8 mouse cellular contexts compared by ENCODE assay signal in the genomic region with DNA sequence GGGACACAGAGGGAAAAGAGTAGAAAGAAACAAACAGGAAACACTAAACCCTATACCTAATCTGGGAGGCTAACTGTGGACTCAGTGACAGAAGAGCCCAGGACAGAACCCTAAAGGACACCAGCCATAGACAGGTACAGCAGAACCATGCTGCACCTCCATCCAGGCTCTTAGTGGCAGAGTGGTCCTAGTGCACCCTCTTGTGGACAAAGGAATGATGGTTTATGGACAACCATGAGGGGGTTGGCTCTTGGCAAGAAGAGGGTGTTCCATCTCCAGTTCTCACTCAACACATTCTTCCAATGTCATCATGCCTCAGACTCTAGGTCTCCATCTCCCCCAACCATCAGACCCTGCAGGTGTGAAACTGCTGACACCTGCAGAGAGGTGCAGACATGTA. TPM values are rescaled to one million over a fixed set of nuclear protein-coding genes. Genes with fewer than 3 reads are reported as not detected.
DNase-seq lines count a peak whose midpoint lies in the region; ATAC-seq lines count a peak whose summit lies in the region.

No protein-coding gene starts in this region.

- H3K4me2 ChIP-seq in intestine, embryonic 14.5 days (ENCODE audit: low read length), result no peak overlapping the region
- H3K4me2 ChIP-seq in midbrain, embryonic 11.5 days, result no peak overlapping the region

- no peak overlapping the region for H3K27ac ChIP-seq in intestine, embryonic 14.5 days (ENCODE audit: low read depth)
- H3K27ac ChIP-seq in midbrain, embryonic 11.5 days (ENCODE audit: low read depth, low read length), result no peak overlapping the region

- H3K27me3 ChIP-seq in intestine, embryonic 14.5 days (replicated peaks; ENCODE audit: control insufficient read depth, insufficient read depth, low read length), result no peaks in the 10 kb centered on the region
- H3K27me3 ChIP-seq in midbrain, embryonic 11.5 days (ENCODE audit: control insufficient read depth, insufficient read depth, low read length), result no peaks in the 10 kb centered on the region

- no peaks in the 10 kb centered on the region for H3K9me3 ChIP-seq in intestine, embryonic 14.5 days (ENCODE audit: control insufficient read depth, low read length)
- no peaks in the 10 kb centered on the region for H3K9me3 ChIP-seq in midbrain, embryonic 11.5 days (ENCODE audit: control insufficient read depth, low read length)

- H3K9ac ChIP-seq in intestine, embryonic 14.5 days (ENCODE audit: low read length), result no peak overlapping the region
- no peak overlapping the region for H3K9ac ChIP-seq in midbrain, embryonic 11.5 days (ENCODE audit: low read length)

- no peaks in the 10 kb centered on the region for H3K36me3 ChIP-seq in intestine, embryonic 14.5 days (ENCODE audit: control insufficient read depth, insufficient read depth, low read length)
- H3K36me3 ChIP-seq in midbrain, embryonic 11.5 days (ENCODE audit: control insufficient read depth, insufficient read depth, low read length), result no peaks in the 10 kb centered on the region

- ATAC-seq in granulocyte monocyte progenitor cell, adult 5-6 weeks (replicated peaks; ENCODE audit: poor library complexity, severe bottlenecking), result peak; percentile 78
- no peak for ATAC-seq in intestine, embryonic 14.5 days (replicated peaks; ENCODE audit: low FRiP score, low TSS enrichment, low read depth)
- peak; percentile 52; the same call in 1 of the 2 replicates for ATAC-seq in midbrain, embryonic 11.5 days (ENCODE audit: low FRiP score)

- intact Hi-C loops in left cerebral cortex, postnatal 4 days (cut with DNase I), result no loop called here

- H3K4me3 ChIP-seq in intestine, embryonic 14.5 days (ENCODE audit: low read depth, low read length), result no peak overlapping the region
- no peak overlapping the region for H3K4me3 ChIP-seq in midbrain, embryonic 11.5 days (ENCODE audit: low read depth, low read length)

- DNase-seq in urinary bladder, postnatal 25 days (ENCODE audit: low spot score), result peak; percentile 55
- DNase-seq in urinary bladder, adult 2 months (ENCODE audit: low spot score), result no peak
- DNase-seq in cerebellum, adult 9-11 months, result peak; percentile 78
- DNase-seq in intestine, embryonic 14.5 days (ENCODE audit: low spot score), result peak; percentile 73
- DNase-seq in left cerebral cortex, postnatal 4 days, result peak; percentile 66
- peak; percentile 93 for DNase-seq in midbrain, embryonic 11.5 days (ENCODE audit: low spot score, missing footprints)
- DNase-seq in testis, postnatal 14 days (ENCODE audit: low spot score), result peak; percentile 38

- H3K4me1 ChIP-seq in intestine, embryonic 14.5 days (replicated peaks; ENCODE audit: control insufficient read depth, insufficient read depth, low read length), result no peaks in the 10 kb centered on the region
- H3K4me1 ChIP-seq in midbrain, embryonic 11.5 days (ENCODE audit: control insufficient read depth, insufficient read depth, low read length), result no peaks in the 10 kb centered on the region

RNA-seq across cellular contexts. Expression of gene Atp6v0d1, which starts 11.8 kb away (rescaled TPM):
- 144 and 148 TPM in 2 replicates for polyA plus RNA-seq in urinary bladder, adult 2 months (2012; rRNA removed)
- 112 and 132 TPM in 2 replicates for total RNA-seq in granulocyte monocyte progenitor cell, adult 5-6 weeks (2014; fragmentation: Nextera tagmentation)
- total RNA-seq in granulocyte monocyte progenitor cell, adult 5-6 weeks (2017), result 47.1 and 47.3 TPM in 2 replicates
- polyA plus RNA-seq in intestine, embryonic 14.5 days (2014; fragmentation: Nextera tagmentation; extraction: Ambion mirVana), result 72.7 and 78.5 TPM in 2 replicates
- total RNA-seq in left cerebral cortex, postnatal 4 days (2021), result 100 to 1,000 TPM; 255 to 260 TPM
- polyA plus RNA-seq in midbrain, embryonic 11.5 days (2014; fragmentation: Nextera tagmentation; extraction: Ambion mirVana), result 121 and 129 TPM in 2 replicates

RNA-seq across cellular contexts. Expression of gene Hsd11b2, which starts 35.5 kb away (rescaled TPM):
- 0.49 and 0.52 TPM in 2 replicates for polyA plus RNA-seq in urinary bladder, adult 2 months (2012; rRNA removed)
- total RNA-seq in granulocyte monocyte progenitor cell, adult 5-6 weeks (2014; fragmentation: Nextera tagmentation), result not detected in 2 replicates
- total RNA-seq in granulocyte monocyte progenitor cell, adult 5-6 weeks (2017), result not detected in 2 replicates
- 3.1 and 3.8 TPM in 2 replicates for polyA plus RNA-seq in intestine, embryonic 14.5 days (2014; fragmentation: Nextera tagmentation; extraction: Ambion mirVana)
- total RNA-seq in left cerebral cortex, postnatal 4 days (2021), result not detected
- polyA plus RNA-seq in midbrain, embryonic 11.5 days (2014; fragmentation: Nextera tagmentation; extraction: Ambion mirVana), result 19.8 and 24.3 TPM in 2 replicates

RNA-seq across cellular contexts. Expression of gene Ripor1, which starts 51.0 kb away (rescaled TPM):
- polyA plus RNA-seq in urinary bladder, adult 2 months (2012; rRNA removed), result 12.1 and 26.0 TPM in 2 replicates
- total RNA-seq in granulocyte monocyte progenitor cell, adult 5-6 weeks (2014; fragmentation: Nextera tagmentation), result 55.3 and 92.8 TPM in 2 replicates
- 5.4 and 10.1 TPM in 2 replicates for total RNA-seq in granulocyte monocyte progenitor cell, adult 5-6 weeks (2017)
- polyA plus RNA-seq in intestine, embryonic 14.5 days (2014; fragmentation: Nextera tagmentation; extraction: Ambion mirVana), result 19.1 and 20.2 TPM in 2 replicates
- total RNA-seq in left cerebral cortex, postnatal 4 days (2021), result 10 to 100 TPM; 70.0 to 70.6 TPM
- 10.5 and 12.9 TPM in 2 replicates for polyA plus RNA-seq in midbrain, embryonic 11.5 days (2014; fragmentation: Nextera tagmentation; extraction: Ambion mirVana)

RNA-seq across cellular contexts. Expression of gene Zdhhc1, which starts 57.4 kb away (rescaled TPM):
- polyA plus RNA-seq in urinary bladder, adult 2 months (2012; rRNA removed), result 56.7 and 64.7 TPM in 2 replicates
- total RNA-seq in granulocyte monocyte progenitor cell, adult 5-6 weeks (2014; fragmentation: Nextera tagmentation), result 1.8 and 10.4 TPM in 2 replicates
- total RNA-seq in granulocyte monocyte progenitor cell, adult 5-6 weeks (2017), result 3.6 and 4.6 TPM in 2 replicates
- 25.0 and 25.2 TPM in 2 replicates for polyA plus RNA-seq in intestine, embryonic 14.5 days (2014; fragmentation: Nextera tagmentation; extraction: Ambion mirVana)
- total RNA-seq in left cerebral cortex, postnatal 4 days (2021), result 10 to 100 TPM; 16.6 to 21.3 TPM
- polyA plus RNA-seq in midbrain, embryonic 11.5 days (2014; fragmentation: Nextera tagmentation; extraction: Ambion mirVana), result 14.5 and 19.0 TPM in 2 replicates
